Mouse (Mus musculus): ENCODE data around the gene Rab10.
A peak's percentile ranks its signal among the peaks of the same experiment; 100 is the strongest.

Gene Rab10

DNA sequence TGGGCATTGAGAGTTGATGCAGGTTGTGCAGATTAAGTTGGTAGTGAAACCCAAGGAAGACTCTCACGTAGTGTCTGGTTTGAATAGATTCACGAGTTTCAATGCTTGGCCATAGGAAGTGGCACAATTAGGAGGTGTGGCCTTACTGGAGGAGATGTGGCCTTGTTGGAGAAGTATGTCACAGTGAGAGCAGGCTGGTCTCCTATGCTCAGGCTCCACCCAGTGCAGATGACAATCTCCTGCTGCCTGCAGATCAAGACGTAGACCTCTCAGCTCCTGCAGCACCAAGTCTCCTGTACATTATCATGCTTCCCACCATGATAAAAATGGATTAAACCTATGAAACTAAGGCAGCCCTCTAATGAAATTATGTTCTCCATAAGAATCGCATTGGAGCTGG is 18.7 kb downstream of the Rab10 start:
- DNase-seq: peak; percentile 76

DNA sequence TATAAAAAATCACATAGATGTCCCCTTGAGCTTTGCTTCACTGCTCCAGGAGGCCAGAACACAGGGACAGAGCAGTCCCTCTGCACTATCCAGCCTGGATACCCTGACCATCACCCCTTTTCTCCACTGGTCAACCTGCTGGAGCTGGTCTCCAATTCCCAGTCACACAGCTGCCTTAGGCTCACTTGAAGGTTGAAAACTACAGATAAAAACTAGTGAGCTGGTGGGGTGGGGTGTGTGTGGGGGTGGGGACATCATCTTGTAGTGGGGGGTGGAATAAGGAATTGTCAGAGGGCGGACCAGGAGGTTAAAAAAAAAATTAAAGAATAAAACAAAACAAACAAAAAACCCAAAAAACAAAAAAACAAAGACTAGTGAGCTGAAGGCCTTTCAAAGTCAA is 21.3 kb downstream of the Rab10 start:
- DNase-seq: peak; percentile 74

DNA sequence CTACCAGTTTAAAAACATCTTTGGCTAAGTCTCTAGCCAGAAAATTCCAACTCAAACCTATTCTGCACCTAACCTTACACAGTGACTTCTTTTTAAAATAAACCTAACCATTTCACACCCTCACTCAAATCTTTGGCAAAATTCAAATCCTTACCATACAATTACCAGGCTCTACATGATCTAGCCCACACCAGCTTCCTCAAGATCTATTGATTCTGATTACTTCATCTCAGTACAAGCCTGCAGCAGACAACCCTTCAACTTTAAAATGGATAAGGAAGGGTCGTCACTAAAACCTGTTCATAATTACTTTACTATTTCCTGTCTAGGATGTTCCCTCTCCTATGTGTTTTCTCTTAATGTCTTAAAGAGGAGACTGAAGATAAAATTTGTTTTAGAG is 23.9 kb downstream of the Rab10 start:
- no peak for DNase-seq

DNA sequence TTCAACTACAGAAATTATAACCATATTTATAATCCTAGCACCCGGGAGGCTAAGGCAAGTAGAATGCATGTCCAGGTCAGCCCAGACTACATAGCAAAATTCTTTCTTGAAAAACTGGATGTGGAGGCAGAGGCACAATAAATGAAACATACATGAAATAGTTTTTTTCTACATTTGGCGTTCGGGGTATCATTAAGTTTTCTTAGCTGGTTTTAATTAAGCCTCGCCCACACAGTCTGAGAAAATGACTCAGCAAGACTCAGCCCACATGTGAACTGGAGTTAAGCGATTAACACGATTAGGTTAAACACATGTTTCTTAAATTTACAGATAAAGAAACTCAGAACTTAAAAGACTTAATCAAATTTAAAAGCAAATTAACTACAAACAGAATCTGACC is 24.4 kb downstream of the Rab10 start:
- peak; percentile 80 for DNase-seq

DNA sequence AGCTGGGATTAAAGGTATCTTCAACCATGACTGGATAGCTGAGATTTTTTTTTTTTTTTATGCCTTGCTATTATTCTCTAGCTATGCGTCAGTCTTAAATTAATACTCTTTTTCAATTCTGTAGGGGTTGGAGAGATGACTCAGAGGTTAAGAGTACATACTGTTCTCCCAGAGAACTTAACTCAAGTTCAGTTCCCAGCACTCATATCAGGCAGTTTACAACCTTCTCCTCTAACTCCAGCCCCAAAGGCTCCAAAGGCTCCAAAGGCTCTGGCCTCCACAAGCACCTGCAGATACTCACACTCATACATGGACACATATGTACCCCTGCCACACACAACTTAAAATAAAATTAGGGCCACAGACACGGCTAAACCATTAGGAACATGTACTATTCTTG is 25.3 kb downstream of the Rab10 start:
- DNase-seq: no peak

DNA sequence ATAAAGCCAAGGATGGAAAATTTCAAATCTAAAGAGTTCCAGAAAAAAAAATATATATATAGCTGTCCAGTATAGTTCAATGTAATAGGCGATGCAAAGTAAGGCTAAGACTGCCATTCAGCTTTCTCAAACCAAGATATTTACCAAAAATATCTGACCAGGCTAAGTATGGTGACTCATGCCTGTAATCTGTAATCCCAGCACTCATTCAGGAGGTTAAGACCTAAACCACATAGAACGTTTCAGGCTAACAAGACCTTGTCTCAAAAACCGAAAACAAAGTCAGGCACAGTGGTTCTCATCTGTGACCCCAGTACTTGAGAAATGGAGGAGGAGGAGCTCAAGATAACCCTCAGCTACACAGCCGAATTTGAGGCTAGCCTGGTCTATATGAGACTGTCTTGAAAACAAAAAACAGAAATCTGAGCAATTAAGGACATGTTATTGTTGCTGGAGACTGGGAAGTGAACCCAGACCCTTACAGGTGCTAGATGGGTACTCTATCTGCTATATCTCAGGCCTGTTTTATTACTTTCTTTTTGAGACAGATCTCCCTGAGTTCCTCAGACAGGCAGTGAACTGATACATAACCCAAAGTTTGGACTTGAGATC is 25.8 kb downstream of the Rab10 start:
- no peak for DNase-seq

DNA sequence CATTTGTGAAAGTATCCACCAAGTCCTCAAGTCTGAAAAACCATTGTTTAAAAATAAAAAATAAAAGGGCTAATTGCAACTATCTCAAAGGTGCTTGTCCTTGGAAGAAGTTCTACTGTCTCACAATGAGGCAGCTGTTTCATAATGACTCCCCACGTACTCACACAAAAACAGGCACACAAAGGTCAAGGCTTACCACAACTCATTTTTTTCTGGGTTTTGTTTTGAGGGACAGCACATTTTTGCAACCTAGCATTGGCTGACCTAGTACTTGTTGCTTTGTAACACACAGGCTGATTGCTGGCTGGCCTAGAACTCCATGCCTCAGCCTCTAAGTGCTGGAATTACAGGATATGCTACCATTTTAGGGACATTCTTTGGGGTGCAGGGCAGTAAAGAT is 26.8 kb downstream of the Rab10 start:
- DNase-seq: no peak

DNA sequence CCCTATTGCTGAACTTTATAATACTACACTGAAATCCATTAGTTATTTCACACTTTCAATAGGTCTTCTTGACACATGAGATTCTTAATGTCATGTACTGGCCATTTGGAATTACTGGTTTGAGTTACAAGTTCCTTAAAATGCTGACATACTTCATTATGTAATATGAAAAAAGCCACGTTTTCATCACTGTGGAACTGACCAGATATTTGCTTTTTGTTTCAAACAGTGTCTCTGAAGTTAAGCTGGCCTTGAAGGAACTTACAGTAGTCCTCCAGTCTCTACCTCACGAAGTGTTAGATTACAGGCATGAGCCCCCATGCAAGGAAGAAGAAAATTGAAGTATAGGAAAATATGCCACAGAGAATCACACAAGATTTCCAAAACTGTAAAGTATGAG is 27.2 kb downstream of the Rab10 start:
- DNase-seq: no peak

DNA sequence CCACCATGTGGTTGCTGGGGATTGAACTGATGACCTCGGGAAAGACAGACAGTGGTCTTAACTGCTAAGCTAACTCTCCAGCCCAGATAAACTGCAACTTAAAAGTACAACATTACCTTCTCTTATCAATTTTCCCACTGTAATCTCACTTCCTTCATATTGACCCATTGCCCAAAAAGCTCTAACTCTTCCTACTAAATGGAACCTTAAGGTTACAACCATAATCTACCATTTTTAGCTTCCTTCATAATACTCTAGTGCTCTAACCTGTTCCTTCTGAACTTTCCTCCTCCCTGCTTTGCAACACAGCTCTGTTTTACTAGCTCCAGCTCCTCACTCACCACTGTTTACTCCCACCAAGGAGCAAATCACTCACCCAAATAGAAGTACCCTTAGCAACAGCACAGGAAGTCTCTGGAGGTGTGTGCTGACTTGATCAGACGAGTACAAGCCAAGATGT is 30.9 kb downstream of the Rab10 start:
- no peak for DNase-seq

DNA sequence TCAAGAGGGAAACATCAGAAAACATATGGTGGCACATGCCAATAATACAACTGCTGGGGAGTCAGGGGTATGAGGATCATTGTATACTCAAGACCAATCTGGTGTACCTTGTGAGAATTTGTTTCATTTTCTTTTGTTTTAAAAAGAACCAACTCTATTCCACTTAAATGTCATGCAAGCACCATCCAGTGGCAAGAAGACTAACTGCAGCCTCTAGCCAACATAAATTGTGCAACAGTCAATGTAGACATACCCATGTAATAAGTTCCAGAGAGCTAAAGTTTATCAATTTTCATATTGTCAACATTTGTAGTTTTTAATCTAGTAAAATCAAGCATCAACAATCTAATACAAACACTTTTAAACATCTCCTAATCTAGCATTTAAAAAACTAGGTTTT is 39.0 kb downstream of the Rab10 start:
- DNase-seq: no peak

DNA sequence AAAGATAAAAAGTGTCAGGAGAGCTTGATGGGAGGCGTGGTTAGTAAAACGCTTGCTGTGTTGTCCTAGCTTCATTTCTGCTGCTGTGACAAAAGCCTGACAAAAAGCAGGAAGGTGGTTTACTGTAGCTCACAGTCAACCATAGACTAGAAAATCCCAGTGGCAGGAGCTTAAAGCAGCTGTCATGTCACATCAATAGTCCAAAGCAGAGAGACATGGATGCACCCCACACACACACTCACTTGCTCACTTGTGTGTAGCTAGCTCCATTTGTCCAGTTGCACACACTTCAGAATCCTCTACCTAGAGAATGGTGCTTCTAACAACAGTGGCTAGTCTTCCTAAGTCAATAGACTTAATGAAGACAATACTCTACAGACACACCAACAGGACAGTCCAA is 42.4 kb downstream of the Rab10 start:
- DNase-seq: no peak

DNA sequence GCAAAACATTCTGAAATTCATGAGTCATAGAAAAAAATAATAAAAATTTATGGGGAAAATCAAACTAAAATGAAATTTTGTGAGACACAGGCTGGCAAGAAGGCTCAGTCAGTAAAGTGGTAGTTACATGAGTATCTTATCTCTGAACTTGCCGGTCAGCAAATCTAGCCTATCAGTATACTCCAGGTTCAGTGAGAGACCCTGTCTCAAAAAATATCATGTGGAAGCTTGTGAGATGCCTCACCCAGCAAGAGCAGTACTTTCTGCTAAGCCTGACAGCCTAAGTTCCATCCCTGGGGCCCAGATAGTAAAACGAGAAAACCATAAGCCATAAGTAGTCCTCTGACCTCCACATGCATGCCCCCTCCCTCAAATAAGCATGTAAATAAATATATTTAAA is 44.6 kb downstream of the Rab10 start:
- DNase-seq: no peak

DNA sequence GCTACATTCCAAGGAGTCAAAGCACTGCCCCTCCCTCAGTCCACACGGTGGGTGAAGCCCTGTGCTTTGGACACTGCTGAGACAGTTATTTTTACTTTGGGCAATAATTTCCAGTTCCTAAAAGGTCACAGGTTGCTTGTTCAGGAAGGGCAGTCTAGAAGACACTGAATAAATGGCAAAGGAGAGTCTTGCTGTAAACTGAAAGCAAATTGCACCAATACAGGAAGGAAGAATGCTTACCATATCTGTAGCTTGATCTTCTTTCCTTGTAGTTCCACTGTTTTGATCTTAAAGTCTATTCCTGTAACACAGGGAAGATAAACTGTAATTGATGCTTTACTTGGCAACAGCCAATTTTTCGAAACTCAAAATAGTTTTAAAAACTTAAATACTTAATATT is 45.3 kb downstream of the Rab10 start:
- DNase-seq: no peak

DNA sequence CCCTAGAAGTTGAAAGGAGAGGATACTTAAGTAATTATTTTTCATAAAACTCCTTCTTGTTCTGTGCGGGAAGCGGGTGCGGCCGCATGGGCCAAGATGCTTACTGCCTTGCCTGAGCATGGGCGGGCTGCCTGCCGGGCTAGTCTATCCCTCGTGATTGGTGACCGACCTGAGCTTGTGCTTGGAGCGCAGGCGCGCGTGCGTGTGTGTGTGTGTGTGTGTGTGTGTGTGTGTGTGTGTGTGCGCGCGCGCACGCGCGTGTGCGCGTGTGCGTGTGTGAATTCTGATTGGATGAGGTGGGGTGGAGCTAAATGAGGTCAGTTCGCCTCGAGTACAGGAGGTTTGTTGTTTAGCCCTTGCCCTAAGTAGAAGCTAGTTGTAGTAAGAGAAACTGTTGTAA is 48.2 kb downstream of the Rab10 start:
- DNase-seq: no peak

DNA sequence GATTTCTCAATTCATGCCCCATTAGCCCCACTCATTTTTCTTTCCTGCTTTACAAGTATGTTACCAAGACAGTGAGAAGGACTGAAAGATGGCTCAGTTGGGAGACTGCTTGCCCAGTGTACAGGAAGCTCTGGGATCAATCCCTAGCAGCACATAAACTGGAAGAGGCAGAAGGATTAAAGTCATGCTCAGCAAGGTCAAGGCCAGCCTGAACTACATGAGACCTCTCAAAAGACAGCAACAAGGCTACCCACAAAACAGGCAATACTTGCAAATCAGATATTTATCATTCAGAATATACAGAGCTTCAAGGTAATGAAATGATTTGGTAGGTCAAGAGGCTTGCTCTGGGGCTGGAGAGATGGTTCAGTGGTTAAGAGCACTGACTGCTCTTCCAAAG is 53.8 kb downstream of the Rab10 start:
- DNase-seq: no peak

DNA sequence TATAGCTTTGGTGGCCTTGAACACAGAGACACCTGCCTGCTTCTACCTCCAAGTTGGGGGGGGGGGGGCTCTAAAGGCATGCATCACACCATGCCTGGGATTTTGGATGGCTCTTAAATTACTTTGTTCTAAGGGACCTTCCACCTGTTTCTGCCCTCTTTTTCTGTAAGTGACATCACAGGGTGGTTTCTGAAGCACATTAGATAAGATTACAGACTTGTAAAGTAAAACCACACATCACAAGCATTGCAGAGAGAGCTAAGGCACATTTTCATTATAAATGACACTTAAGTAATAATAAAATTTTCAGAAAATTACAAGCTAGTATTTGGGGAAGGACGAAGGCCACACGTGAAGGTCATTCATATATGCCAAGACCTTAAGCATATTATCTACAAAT is 54.3 kb downstream of the Rab10 start:
- no peak for DNase-seq

DNA sequence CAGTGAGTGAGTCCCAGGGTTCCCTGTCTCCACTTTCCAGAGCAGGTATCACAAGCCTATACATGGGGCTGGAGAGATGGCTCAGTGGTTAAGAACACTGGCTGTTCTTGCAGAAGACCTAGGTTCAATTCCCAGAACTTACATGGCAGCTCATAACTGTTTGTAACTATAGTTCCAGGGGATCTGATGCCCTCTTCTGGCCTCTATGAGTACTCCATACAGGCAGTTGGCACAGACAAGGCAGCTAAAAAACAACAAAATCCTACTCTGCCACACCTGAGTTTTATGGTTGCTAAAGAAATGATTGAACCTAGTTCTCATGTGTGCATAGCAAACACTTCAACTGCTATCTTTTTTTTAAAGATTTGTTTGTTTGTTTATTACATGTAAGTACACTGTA is 56.2 kb downstream of the Rab10 start:
- no peak for DNase-seq

DNA sequence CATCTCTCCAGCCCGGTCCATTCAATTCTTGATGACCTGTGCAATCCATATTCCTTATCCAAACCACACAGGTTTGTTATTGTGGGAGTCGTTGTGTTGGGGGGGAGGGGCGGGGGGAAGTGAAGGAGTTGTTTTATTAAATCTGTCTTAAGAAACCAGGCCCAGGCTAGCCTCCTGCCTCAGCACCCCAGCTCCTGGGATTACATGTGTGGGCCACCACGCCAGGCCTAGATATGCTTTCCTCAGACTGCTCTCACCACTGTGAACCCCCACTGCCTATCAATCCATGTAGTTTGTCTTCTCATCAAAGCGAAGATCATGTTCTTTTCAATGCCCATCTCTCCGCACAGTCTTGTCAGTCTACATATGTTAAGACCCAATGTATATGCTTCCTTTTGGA is 63.7 kb downstream of the Rab10 start:
- no peak for DNase-seq

DNA sequence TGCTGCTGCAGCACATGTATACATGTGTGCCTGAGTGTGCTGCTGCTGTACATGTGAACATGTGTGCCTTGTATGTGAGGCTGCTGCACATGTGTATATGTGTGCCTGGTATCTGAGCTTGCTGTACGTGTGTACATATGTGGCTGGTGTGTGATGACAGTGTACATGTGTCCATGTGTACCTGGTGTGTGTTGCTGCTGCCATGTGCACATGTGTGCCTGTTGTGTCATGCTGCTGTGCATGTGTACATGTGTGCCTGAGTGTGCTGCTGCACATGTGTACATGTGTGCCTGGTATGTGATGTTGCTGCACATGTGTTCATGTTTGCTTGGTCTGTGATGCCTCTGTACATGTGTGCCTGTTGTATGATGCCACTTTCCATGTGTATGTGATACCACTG is 70.2 kb downstream of the Rab10 start:
- DNase-seq: no peak

DNA sequence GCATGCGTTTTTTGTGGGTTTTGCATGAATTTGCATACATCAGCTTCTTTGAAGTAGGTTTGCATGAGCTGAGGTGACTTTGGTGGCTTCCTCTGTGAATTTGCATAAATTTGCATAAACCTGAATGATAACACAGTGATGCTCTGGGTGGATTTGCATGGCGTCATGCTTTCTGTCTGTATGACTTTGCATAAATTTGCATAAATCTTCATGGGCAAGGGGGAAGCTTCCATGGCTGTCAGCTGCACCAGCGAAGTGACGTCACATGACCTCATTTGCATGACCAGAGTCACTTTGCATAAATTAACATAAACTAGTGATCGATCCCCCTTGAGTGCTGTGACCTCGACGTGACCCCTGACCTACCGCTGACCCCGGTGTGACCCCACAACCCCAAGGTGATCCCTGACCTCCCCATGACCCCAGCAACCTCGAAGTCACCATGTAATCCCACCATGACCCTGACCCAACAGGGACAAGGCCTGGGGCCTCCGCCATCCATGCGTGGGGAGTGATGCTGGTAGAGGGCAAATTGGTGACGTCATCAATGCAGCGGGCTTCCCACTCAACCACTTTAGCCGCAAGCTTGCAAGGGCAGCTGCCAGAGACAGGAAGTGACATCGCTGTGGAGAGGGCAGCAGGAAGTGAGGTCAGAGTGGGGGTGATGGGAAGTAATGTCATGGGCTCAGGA is 71.3 kb downstream of the Rab10 start:
- DNase-seq: no peak

DNA sequence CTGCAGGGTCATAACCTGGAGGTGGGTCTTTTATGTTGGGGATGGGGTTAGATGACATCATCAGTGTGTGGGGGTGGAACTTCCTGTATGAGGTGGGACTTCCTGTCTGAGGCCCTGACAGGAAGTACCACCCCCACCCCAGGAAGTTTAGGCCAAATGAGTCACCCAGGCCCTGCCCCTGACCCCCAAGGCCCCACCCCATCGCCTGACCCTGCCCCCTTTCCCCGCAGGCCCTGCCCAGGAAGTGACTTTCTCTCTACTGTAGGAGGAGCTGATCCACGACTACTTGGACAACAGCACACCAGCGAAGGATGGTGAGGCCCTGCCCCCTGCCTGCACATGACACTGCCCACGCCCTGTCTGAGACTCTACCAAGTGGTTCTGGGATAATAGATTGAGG is 72.0 kb downstream of the Rab10 start:
- no peak for DNase-seq

DNA sequence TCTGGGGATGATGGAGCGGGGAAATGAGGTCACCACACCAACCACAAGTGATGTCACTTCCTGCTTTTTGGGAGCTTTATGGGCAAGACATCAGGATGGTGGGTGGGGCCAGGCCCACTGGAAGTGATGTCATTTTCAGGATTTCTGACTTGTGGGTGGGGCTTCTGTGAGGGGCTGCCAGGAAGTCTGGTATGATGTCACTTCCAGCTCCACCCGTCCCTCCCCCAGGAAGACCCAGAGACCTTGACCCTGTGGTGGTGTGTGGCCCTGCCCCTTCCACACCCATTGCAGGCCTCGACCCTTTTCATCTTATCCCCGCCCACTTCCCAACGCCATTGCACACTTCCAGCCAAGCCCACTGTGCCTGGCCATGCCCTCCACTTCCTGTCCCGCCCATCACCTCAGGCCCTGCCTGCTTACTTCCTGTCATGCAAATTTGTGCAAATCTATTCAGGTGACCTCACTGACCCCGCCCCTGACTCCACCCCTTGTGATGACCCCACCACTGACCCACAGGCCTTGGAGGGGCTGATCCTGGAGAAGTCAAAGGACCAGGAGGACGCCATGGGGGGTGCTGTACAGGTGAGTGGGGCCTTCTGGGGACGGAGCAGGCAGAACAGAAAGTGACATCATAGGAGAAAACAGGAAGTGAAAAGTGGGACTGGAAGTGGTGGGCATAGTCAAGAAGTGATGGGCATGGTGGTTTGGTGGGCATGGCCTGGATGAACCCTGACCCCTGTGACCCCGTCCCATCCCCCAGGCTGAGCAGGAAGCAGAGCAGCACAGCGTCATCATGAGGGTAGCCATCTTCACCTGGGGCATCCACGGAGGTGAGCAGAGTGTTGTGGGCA is 72.7 kb downstream of the Rab10 start:
- DNase-seq: no peak

DNA sequence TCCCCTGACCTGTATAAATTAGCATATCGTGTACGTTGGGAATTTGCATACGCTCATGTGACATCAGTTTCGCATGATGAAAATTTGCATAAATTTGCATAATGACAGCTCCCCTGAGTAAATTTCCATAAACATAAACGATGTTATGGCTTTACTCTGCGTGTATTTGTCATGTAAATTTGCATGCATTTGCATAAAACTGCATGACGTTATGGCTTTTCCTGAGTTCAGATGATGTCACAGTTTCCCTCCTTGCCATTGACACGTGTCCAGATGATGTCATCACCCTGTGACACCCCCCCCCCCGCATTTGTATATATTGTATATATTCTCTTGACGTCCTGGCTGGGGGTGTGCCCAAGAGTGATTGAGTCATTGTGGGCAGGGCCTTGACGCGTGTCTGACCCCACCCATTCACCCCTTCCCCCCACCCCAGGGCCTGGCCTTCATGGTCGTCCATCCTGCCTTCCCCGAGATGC is 73.6 kb downstream of the Rab10 start:
- DNase-seq: no peak

DNA sequence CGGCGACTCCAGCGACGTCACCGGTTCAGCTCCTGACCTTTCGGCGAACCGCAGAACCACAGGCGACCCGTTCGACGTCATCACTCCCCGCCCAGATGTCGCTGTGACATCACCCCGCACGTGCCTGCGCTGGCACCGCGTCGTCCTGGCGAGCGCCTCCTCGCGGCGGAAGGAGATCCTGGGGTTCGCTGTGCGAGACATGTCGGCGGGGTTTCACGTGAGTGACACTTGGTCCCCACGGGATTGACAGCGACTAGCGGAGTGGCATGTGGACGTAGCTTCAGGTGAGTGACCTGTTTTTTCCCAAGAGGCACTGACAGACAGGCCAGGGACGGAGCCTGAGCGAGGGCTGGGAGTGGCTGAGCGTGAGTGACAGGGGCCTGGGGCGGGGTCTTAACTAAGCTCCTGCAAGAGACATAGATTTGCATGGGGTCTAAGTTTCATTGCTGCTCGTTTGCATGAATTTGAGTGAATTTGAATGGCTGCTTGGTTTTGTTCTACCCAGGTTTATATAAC is 74.1 kb downstream of the Rab10 start:
- peak; percentile 89 for DNase-seq

Data from liver (tissue).